Mouse (Mus musculus) erythroblast, embryonic 14.5 days (primary cell): Measurements from ENCODE around the gene Hemk1.

Experiments
- GATA1 ChIP-seq: IDR thresholded peaks from 2 replicates; pipeline ENCODE4 v1.6.1; 2012; ENCODE audit warnings: low read length, inconsistent platforms, mixed read lengths
- TAL1 ChIP-seq: IDR thresholded peaks from 3 replicates; pipeline ENCODE4 v1.6.1; 2012; ENCODE audit warnings: low read length, inconsistent platforms, mixed read lengths

DNA sequence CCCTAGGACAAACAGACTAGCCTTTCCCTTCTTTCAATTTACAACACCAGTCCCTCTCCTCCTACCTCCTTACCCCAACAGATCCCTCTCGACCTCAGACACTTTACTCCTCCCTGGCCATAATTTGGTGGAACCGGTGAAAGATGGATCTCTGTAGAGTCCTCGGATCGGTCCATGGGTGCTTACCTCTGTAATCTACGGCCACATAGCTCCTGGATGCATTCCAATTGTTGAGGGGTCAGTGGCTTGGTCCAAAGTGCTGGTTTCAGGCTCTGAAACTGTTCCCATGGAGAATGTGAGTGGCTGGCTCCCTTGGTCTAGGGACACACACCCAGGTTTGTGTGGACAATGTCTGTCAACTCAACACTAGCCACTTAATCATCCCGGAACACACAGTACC is 1.8 kb downstream of the Hemk1 start:
- TF ChIP-seq TAL1: no peak
- no peak for TF ChIP-seq GATA1
